Mouse (Mus musculus) urinary bladder, postnatal 10 days (tissue): Measurements from ENCODE around the gene Nostrin.

ENCODE experiments used
- DNase-seq: peaks from one replicate; pipeline ENCODE4 v3.0.0; 2022; ENCODE audit warnings: low spot score

Nostrin gene

DNA sequence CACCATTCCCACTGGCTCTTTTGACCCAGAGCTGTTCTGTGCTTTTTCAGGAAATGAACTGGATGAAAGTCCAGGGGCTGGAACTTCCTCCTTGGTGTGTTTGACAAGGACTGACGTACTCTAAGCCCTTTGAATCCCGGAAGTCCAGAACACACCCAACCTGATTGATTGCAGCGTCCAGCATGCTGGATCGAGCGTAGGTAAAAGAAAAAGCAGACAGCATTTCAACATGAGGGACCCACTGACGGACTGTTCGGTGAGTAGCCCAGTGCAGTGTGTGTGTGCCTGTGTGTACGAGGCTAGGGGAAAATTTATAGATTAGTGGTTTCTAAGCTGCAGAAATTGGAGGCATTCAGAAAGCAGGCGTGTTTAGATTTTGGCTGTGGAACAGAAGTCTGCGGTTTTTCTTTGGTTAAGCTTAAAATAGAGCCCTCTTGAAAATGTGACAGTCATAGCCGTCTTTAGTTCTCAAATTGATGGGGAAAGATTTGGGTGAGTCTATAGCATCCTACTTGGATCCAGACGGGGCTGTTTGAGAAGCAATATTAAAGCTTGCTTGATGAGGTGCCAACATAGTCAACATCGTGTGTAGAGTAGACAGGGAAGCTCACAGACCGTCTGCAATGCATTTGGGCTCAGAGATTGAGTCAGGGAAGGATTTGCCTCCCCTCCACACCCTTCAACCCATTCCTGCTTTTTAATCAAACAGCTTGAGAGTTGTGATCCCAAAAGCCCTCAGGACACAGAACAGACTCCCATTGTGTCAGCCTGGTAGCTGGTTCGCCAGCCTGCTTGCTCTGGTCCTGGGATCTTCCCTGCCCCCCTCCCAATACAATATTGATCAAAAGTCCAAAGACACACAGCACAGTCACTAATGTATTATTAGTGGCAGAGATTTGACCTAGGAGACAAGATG, at the start of gene Nostrin:
Gene Nostrin (plus strand): TSS at position 140 of the 916 bp plus-strand sequence.
- no peak for DNase-seq

- no peak for DNase-seq
Measured at GRCm38 (mm10) chr2:69086505-69087260, 48.9 kb upstream of the Nostrin start.

DNA sequence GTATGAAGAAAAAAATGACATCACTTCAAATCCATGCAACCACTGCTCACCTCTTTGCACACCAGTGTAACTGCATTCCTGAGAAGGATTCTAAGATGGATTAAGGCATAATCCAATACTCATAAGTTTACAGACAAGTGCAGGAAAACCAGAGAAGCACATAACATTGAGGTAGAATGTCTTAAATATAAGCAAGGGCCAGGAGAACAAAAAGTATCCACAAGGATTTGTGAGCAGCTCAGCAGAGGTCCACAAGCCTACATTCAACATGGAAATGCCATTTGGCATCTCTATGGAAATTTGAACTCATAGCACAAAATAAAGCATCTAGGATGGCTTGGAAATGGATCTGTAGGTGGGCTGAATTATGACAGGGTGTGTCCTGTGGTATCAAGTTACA, 39.8 kb upstream of the Nostrin start:
- no peak for DNase-seq

DNA sequence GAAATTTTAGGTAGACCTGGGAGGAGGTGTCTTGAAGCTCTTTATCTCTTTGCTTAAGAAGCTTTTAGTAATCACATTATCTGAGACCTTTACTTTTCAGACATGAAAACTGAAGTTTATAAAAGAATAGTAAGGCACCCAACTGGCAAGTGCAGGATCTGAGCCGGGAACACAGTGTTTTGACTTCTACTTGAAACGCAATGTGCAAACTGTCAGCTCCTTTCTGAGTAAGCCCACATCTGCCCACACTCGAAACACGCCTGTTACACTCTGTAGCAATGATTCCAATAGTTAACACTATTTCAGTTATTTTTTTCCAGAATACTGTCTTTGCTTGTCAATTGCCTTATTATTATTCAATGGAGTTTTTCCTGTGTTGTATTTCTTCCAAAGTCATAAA, 38.8 kb upstream of the Nostrin start:
- no peak for DNase-seq

DNA sequence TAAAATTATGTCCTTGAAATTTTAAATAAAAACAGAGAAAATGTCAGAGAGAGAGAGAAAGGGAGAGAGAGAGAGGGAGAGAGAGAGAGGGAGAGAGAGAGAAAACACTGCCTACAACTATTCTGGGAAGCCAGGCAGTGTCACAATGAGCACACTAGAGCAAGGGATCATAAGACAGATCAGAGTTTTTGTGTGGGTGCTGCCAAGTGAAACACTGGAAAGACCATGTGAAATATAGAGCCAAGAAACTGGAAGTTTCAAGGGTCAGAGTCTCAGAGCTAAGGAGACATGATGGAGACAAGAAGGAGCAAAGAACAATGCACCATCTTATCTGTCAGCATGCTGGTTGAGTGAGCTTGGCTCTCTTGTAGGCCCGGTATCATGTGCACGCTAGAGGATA, 38.1 kb upstream of the Nostrin start:
- DNase-seq, result no peak

DNA sequence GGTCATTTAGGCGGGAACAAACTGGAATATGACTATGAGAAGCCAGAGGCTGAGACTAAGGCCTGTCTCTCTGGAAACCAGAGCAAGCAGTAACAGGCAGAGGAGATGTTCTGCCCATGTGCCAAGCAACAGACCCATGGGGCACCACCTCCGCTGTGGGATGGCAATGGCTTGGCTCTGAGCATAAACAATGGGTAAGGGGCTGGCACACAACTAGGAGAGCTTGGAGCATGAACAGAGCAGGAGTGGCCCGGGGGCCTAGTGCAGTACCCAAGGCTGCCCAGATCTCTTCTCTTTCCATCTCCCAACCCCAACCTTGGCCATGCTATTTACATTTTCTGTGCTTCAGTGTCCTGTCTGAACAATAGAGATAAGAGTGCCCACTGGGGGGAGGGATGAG, 36.9 kb upstream of the Nostrin start:
- DNase-seq, result no peak

DNA sequence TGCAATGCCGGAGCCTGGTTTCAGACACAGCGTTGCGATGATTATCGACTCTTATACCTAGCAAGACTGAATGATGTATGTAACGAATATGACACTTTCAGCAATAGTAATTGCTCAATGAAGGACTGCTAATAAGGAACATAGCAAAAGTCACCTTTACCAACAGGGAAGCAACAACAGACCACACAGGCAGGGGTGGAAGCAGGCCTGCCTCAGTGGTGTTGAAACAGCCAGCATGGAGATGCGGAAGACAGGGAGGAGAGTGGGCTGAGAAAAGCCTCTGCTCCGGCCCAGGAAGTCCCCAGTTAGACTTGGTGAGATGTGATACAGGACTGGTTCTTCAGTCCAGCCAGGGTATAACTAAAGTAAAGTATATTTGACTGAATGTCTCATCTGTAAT, 36.5 kb upstream of the Nostrin start:
- no peak for DNase-seq

DNA sequence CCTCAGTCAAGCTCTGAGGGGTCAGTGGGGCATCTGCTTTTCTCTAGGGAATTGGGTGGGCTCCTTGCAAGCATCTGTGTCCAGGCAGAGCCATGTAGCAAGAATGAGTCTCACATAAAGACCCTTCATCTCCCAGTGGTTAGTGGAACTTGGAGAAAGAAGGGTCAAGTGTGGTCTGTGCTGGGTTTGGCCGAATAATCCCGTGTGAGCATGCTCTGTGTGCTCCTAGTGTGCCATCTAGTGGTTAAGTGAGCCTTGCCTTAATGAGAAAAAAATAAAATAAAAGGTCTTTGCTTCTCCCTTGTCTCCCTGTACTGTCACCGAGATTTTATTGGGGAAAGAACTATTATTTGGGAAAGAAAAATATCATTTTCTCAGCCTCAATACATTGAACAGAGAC, 34.9 kb upstream of the Nostrin start:
- DNase-seq, result no peak

GRCm38 (mm10) chr2:69103526-69103925, 32.1 kb upstream of the Nostrin start:
- DNase-seq, result no peak

DNA sequence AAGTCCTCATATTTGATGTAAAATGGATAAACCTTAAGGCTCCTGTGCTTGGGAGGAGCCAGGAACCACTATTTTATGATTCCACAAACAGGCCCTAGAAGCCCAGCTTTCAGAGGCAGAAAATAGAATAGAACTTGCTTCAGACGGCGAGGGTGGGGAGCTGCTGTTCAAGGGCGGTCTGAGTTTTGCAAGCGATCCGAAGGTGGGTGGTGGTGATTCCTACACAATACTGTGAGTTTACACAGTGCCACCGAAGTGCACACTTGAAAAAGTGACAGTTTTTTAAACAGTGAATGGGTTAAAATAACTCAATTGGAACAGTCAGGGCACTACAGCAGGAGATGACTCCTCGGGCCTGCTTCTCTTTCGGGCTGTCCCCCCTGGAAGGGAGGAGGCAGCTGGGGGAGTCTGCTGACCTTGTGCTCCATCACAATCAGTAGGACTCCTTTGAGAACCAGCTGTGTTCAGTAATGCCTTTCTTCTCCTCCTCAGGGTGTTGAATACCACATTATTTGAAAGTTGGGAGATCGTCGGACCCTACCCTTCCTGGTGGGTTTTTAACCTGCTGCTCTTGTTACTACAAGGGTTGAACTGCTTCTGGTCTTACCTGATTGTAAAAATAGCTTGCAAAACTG, 31.0 kb upstream of the Nostrin start:
- no peak for DNase-seq

GRCm38 (mm10) chr2:69109246-69109645, 26.4 kb upstream of the Nostrin start:
- no peak for DNase-seq

DNA sequence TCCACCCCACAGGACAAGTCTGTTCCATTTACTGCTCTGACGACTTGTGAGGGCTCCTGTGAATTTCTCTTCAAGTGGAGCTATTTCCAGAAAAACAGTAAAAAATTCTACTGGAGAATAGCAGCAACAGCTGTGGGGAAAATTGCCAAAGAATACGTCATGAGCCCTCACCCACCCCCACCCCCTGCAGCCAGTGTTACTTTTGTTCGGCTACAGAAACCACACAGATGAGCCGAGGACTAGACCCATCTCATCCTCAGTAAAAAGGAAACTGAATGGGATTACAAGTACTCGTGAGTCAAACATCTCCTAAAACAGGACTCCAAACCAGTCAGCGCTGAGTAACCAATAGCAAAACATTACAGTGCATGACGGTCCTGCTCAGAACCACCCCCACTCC, 25.9 kb upstream of the Nostrin start:
- no peak for DNase-seq

DNA sequence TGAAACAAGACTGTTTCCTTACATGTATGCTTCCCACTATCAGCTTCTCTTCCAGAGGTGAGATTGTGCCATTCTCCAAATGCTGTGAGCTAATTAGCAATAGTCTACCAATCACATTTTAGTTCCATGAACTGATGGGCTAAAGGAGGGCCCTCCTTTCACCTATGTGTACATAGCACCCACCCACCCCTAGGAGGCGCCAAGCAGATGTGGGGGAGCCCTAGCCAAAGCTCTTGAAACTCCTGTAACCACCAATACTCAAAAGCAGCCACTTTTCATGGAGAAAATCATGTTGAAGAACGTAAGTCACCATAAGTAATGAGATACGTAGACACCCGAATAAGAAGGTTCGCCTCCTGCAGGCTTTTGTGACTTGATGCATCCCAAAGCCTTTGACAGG, 23.0 kb upstream of the Nostrin start:
- no peak for DNase-seq

- DNase-seq, result no peak
Measured at GRCm38 (mm10) chr2:69113829-69114547, 21.6 kb upstream of the Nostrin start.

DNA sequence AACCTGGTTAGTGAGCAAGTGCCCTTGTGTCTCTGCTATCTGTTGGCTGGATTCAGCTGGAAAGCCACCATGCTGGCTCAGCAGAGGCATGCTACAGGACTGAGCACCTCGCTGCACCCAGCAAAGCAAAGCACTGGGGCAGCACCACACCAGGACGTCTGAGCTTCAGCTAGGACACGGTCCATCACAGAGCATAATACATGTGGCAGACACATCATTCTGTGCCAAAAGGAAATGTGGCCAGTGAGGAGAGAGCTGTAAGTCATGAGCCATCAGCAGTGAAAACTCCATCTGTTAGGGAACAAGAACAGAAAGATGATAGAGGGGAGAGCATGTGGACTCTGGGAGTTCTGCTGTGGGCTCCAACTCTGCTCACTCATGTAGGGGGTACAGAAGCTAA, 19.7 kb upstream of the Nostrin start:
- DNase-seq, result no peak

DNA sequence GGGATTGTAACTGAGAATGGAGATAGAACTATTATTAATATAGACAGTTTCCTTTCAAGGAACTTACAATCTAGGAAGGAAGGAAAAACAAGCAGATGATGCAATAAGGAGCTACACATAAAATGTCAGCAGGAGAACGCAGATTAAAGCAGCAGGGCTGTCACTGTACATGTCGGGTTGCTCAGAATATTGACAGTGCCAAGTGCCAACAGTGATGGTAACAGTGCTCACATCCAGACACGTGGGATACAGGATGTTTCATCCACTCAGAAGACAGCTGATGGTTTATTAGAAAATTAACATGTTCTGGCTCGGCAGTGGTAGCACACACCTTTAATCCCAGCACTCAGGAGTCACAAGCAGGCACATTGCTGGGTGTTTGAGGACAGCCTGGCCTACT, 18.8 kb upstream of the Nostrin start:
- DNase-seq, result no peak

GRCm38 (mm10) chr2:69118994-69119393, 16.6 kb upstream of the Nostrin start:
- DNase-seq, result no peak

DNA sequence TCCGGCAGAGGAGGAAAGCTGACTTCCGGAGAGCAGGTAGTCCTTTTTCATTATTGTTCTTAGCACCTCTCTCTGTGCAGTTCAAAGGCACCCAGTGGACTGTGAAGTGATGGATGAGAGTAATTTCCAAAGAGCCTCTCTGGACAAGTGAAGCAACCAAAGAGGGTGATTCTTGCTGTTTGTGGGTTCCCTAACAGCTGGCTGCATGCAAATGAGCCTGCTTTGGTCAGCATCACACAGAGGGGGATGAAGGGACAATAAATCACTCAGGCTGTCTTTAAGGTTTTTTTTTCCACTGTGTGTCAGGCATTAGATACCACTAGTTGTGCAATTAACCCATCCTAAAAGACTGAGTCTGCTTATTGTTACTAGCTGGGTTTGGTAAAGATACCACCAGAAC, 15.9 kb upstream of the Nostrin start:
- DNase-seq, result no peak

- DNase-seq, result no peak
Measured at GRCm38 (mm10) chr2:69121681-69122080, 13.9 kb upstream of the Nostrin start.

DNA sequence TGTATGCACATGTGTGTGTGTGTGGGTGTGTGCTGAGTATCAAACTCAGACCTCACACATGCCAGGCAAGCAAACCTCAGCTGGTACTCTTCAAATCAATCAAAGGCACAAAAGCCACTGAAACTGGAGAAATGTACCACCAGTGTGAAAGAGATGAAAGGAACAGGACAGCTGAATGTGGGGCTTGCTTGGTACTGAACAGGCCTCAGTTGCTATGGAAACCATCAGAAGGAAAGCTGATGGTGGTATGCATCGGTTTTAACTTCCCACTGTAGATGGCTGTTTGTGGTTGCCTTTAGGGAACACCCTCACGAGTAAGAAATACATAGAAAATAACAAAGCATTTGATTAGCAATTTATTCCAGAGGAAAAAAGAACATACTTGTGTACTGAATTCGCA, 10.2 kb upstream of the Nostrin start:
- DNase-seq, result no peak

DNA sequence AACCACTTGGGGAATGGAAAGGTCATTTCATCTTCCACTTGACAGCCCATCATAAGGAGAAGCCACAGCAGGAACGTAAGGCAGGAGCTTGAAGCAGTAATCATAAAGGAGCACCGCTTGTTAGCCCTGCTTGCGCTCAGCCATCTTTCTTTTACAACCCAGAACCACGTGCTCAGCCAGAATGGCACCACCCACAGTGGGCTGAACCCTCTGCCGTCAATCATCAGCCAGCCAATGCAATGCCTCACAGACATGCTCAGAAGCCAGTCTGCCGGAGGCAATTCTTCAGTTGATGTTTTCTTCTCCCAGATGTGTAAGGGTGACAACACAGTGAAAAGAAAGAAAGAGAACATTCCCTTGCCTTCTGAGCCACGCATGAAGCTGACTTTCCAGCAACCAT, 7.3 kb upstream of the Nostrin start:
- DNase-seq, result no peak

DNA sequence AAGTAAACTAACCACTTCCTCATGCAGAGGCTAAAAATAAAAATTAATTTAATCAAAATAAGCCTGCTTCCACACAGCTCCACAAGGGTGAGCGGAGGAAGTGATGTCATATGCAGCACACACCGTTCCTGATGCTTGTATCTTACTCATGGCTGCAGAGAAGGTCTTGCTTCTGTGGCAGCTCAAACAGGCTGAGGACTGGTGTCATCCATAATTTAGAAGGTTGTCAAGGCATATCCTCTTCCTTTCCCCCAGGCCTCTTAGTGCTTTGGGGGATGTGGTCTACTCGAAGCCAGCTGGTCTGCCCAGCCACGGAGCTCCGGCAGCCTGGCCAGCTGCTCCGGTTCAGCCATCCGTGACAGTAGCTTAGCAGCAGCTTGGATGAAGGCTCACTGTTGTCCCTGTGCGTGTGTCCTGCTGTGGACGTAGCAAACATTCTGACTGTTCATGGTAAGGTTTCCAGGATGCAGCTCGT, 6.6 kb upstream of the Nostrin start:
- DNase-seq, result no peak
